Mouse (Mus musculus) spleen, adult 2 months (tissue): ENCODE results near the gene Gbgt1.

Experiments used
- CTCF ChIP-seq: fragments of 200-500 bp; IDR thresholded peaks from 2 replicates; pipeline ENCODE4 v1.5.1; 2011; ENCODE audit warnings: mild to moderate bottlenecking, inconsistent platforms; ENCODE audit not compliant: insufficient read depth, insufficient read length, insufficient replicate concordance; ENCODE audit errors: extremely low read depth
- POLR2A ChIP-seq: fragments of 200-500 bp; IDR thresholded peaks from 2 replicates; pipeline ENCODE4 v1.6.1; 2011; ENCODE audit warnings: low read depth, low read length, inconsistent platforms

GRCm38 (mm10) chr2:28468486-28469225, 28.0 kb upstream of the Gbgt1 start:
- TF ChIP-seq POLR2A: no peak
- TF ChIP-seq CTCF: no peak
